Mouse (Mus musculus) G1E (cell line): ENCODE results near the gene Dnajc28.

Source experiments
- CTCF ChIP-seq: IDR thresholded peaks from 2 replicates; pipeline ENCODE4 v1.5.1; 2012; ENCODE audit warnings: low read depth, low read length, inconsistent platforms, mixed read lengths
- GATA1 ChIP-seq: IDR thresholded peaks from 2 replicates; pipeline ENCODE4 v1.6.1; 2012; ENCODE audit warnings: borderline replicate concordance, low read length, inconsistent platforms, mixed read lengths
- POLR2AphosphoS5 ChIP-seq: IDR thresholded peaks from 2 replicates; pipeline ENCODE4 v1.6.1; 2012; ENCODE audit warnings: low read depth, low read length, inconsistent platforms; ENCODE audit not compliant: insufficient replicate concordance
- TAL1 ChIP-seq: conservative IDR thresholded peaks from 2 replicates; pipeline ENCODE4 v1.6.1; 2012; ENCODE audit warnings: low read depth, low read length, inconsistent platforms, mixed read lengths

DNA sequence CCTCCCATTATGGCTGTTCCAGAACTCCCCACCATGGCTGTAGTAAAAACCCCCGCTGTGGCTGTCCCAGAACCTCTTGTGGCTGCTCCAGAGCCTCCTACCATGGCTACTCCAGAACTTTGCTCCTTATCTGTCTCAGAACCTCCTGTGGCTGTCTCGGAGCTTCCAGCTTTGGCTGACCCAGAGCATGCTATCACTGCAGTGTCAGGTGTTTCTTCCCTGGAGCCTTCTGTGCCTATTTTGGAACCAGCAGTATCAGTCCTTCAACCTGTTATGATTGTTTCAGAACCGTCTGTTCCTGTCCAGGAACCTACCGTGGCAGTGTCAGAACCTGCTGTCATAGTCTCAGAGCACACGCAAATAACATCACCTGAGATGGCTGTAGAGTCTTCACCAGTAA lies 39.6 kb upstream of the Dnajc28 start:
- TF ChIP-seq CTCF (no peak), GATA1 (no peak), POLR2AphosphoS5 (no peak), TAL1 (no peak)
